ENCODE assay signal across 20 mouse cellular contexts in the genomic region with DNA sequence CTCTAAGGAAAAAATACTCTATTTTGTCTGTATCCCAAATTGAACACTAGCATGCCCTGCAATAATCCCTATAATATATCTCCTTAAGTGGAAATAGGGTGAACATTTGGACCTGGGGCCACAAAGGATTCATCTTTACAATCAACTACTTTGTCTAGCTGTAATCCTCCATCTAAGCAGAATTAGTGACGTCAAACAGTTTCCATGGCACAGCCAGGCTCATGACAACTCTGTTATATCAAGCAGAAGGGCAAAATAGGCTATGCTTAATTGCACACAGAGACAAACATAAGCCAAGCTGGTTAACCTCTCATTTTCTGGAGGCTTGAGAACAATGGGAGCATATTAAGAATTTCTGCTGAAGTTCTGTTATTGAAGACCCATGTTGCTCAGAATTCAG. TPM values are rescaled to one million over a fixed set of nuclear protein-coding genes. Genes with fewer than 3 reads are reported as not detected.
A peak's percentile ranks its signal among the peaks of the same experiment; 100 is the strongest.
DNase-seq lines count a peak whose midpoint lies in the region; ATAC-seq lines count a peak whose summit lies in the region.
"Had no signal": no experiment of that assay in that cellular context is flagged by ENCODE, and none has a peak within 500 bp of the region (broad histone marks: within the 10 kb centered on the region; RNA-seq: fewer than 3 reads in every experiment).

No protein-coding gene starts in this region.

- DNase-seq in forebrain, embryonic 11.5 days (ENCODE audit: low spot score), result no peak
- DNase-seq in Muller cell, postnatal 12 days (ENCODE audit: inconsistent ontology term), result peak; percentile 72
- DNase-seq in hindbrain, embryonic 14.5 days (ENCODE audit: low spot score), result no peak
- DNase-seq in kidney, adult 9 months, result no peak
- DNase-seq in T-cell, adult 2 months (ENCODE audit: low spot score), result no peak
- no peak for DNase-seq in ovary, postnatal 10 days (ENCODE audit: low spot score)
- DNase-seq: adrenal gland, adult 2 months; cerebellum, adult 11 months; cerebellum, postnatal 36 days; gastrocnemius, postnatal 10 days; heart, adult 18-20 months; right cerebral cortex, postnatal 25 days; thymus, postnatal 14 days had no signal

- H3K36me3 ChIP-seq in forebrain, embryonic 13.5 days (ENCODE audit: poor library complexity, severe bottlenecking), result no peaks in the 10 kb centered on the region
- H3K36me3 ChIP-seq in forebrain, embryonic 11.5 days (ENCODE audit: control insufficient read depth, insufficient read depth, low read length), result no peaks in the 10 kb centered on the region
- H3K36me3 ChIP-seq in hindbrain, embryonic 14.5 days (replicated peaks; ENCODE audit: control insufficient read depth, insufficient read depth), result peaks cover 7% of the 10 kb centered on the region; the same call in 1 of the 2 replicates
- H3K36me3 ChIP-seq in neural tube, embryonic 15.5 days, result no peaks in the 10 kb centered on the region
- H3K36me3 ChIP-seq: heart, embryonic 15.5 days; liver, embryonic 15.5 days had no signal

- no peak overlapping the region for H3K4me2 ChIP-seq in forebrain, embryonic 13.5 days
- no peak overlapping the region for H3K4me2 ChIP-seq in forebrain, embryonic 11.5 days (ENCODE audit: low read depth, low read length, severe bottlenecking)
- H3K4me2 ChIP-seq in hindbrain, embryonic 14.5 days (replicated peaks), result no peak overlapping the region
- no peak overlapping the region for H3K4me2 ChIP-seq in neural tube, embryonic 15.5 days
- H3K4me2 ChIP-seq: heart, embryonic 15.5 days; liver, embryonic 15.5 days had no signal

- H3K27me3 ChIP-seq in forebrain, embryonic 13.5 days, result no peaks in the 10 kb centered on the region
- H3K27me3 ChIP-seq in forebrain, embryonic 11.5 days (ENCODE audit: control insufficient read depth, insufficient read depth, low read length), result no peaks in the 10 kb centered on the region
- H3K27me3 ChIP-seq in hindbrain, embryonic 14.5 days (ENCODE audit: control insufficient read depth, insufficient read depth, low read length), result no peaks in the 10 kb centered on the region
- no peaks in the 10 kb centered on the region for H3K27me3 ChIP-seq in neural tube, embryonic 15.5 days (replicated peaks)
- H3K27me3 ChIP-seq: heart, embryonic 15.5 days; liver, embryonic 15.5 days had no signal

- no peaks in the 10 kb centered on the region for H3K9me3 ChIP-seq in forebrain, embryonic 13.5 days (replicated peaks)
- no peaks in the 10 kb centered on the region for H3K9me3 ChIP-seq in forebrain, embryonic 11.5 days (ENCODE audit: control insufficient read depth, low read length)
- H3K9me3 ChIP-seq in hindbrain, embryonic 14.5 days (ENCODE audit: control insufficient read depth, low read length), result no peaks in the 10 kb centered on the region
- H3K9me3 ChIP-seq in neural tube, embryonic 15.5 days (replicated peaks), result no peaks in the 10 kb centered on the region
- H3K9me3 ChIP-seq: heart, embryonic 15.5 days; liver, embryonic 15.5 days had no signal

- peak overlapping the region; percentile 83 for H3K27ac ChIP-seq in forebrain, embryonic 13.5 days
- H3K27ac ChIP-seq in forebrain, embryonic 11.5 days (ENCODE audit: low read depth, low read length), result no peak overlapping the region
- H3K27ac ChIP-seq in hindbrain, embryonic 14.5 days, result peak overlapping the region; percentile 79
- peak overlapping the region; percentile 42 for H3K27ac ChIP-seq in neural tube, embryonic 15.5 days (replicated peaks)
- H3K27ac ChIP-seq: heart, embryonic 15.5 days; kidney, postnatal 0 days; liver, embryonic 15.5 days had no signal

- 21% methylated on average over 1 of the region's 1 CpGs for WGBS in forebrain, embryonic 13.5 days
- 45% methylated on average over 1 of the region's 1 CpGs for WGBS in forebrain, embryonic 11.5 days
- 37% methylated on average over 1 of the region's 1 CpGs for WGBS in hindbrain, embryonic 14.5 days
- 45% methylated on average over 1 of the region's 1 CpGs for WGBS in neural tube, embryonic 15.5 days

- ATAC-seq in forebrain, embryonic 13.5 days, result no peak
- ATAC-seq in forebrain, embryonic 11.5 days (replicated peaks; ENCODE audit: low FRiP score), result no peak
- ATAC-seq in hindbrain, embryonic 14.5 days (ENCODE audit: low FRiP score), result no peak
- ATAC-seq in neural tube, embryonic 15.5 days (ENCODE audit: low FRiP score), result no peak
- ATAC-seq: lung, postnatal 0 days had no signal

- peaks cover 52% of the 10 kb centered on the region for H3K4me1 ChIP-seq in forebrain, embryonic 13.5 days
- no peaks in the 10 kb centered on the region for H3K4me1 ChIP-seq in forebrain, embryonic 11.5 days (replicated peaks; ENCODE audit: control insufficient read depth, insufficient read depth, low read length)
- H3K4me1 ChIP-seq in hindbrain, embryonic 14.5 days (replicated peaks; ENCODE audit: control insufficient read depth, insufficient read depth, low read length), result peaks cover 39% of the 10 kb centered on the region
- peaks cover 38% of the 10 kb centered on the region for H3K4me1 ChIP-seq in neural tube, embryonic 15.5 days
- H3K4me1 ChIP-seq: liver, embryonic 15.5 days had no signal

- no peak overlapping the region for H3K4me3 ChIP-seq in forebrain, embryonic 13.5 days
- H3K4me3 ChIP-seq in forebrain, embryonic 11.5 days (ENCODE audit: low read depth, low read length), result no peak overlapping the region
- no peak overlapping the region for H3K4me3 ChIP-seq in hindbrain, embryonic 14.5 days (replicated peaks; ENCODE audit: low read length)
- H3K4me3 ChIP-seq in neural tube, embryonic 15.5 days (replicated peaks), result no peak overlapping the region
- H3K4me3 ChIP-seq: heart, embryonic 15.5 days; liver, embryonic 15.5 days had no signal

- 0 out of 2 replicates have a peak overlapping the region, but pooled peaks have one; percentile 2 for H3K9ac ChIP-seq in forebrain, embryonic 13.5 days
- H3K9ac ChIP-seq in forebrain, embryonic 11.5 days (ENCODE audit: low read length), result no peak overlapping the region
- 0 out of 2 replicates have a peak overlapping the region, but pooled peaks have one; percentile 34 for H3K9ac ChIP-seq in hindbrain, embryonic 14.5 days
- no peak overlapping the region for H3K9ac ChIP-seq in neural tube, embryonic 15.5 days (replicated peaks)
- H3K9ac ChIP-seq: heart, embryonic 15.5 days; liver, embryonic 15.5 days had no signal

RNA-seq across cellular contexts. Expression of gene Alkbh3, which starts 37.7 kb away (rescaled TPM):
- polyA plus RNA-seq in forebrain, embryonic 13.5 days (2015; fragmentation: Nextera tagmentation; extraction: Ambion mirVana), result 51.8 and 53.2 TPM in 2 replicates
- 51.4 and 51.9 TPM in 2 replicates for polyA plus RNA-seq in forebrain, embryonic 11.5 days (2014; fragmentation: Nextera tagmentation; extraction: Ambion mirVana)
- polyA plus RNA-seq in hindbrain, embryonic 14.5 days (2014; fragmentation: Nextera tagmentation; extraction: Ambion mirVana), result 43.2 and 52.6 TPM in 2 replicates
- polyA plus RNA-seq in neural tube, embryonic 15.5 days (2015; fragmentation: Nextera tagmentation; extraction: Ambion mirVana), result 44.4 and 47.2 TPM in 2 replicates

RNA-seq across cellular contexts. Expression of gene Gm27027, which starts 52.1 kb away (rescaled TPM):
- not detected in 2 replicates for polyA plus RNA-seq in forebrain, embryonic 13.5 days (2015; fragmentation: Nextera tagmentation; extraction: Ambion mirVana)
- not detected in 2 replicates for polyA plus RNA-seq in forebrain, embryonic 11.5 days (2014; fragmentation: Nextera tagmentation; extraction: Ambion mirVana)
- polyA plus RNA-seq in hindbrain, embryonic 14.5 days (2014; fragmentation: Nextera tagmentation; extraction: Ambion mirVana), result not detected in 2 replicates
- polyA plus RNA-seq in neural tube, embryonic 15.5 days (2015; fragmentation: Nextera tagmentation; extraction: Ambion mirVana), result not detected in 2 replicates
- polyA plus RNA-seq: adrenal gland, adult 2 months; frontal cortex, adult 2 months; heart, embryonic 15.5 days; kidney, postnatal 0 days; liver, embryonic 15.5 days; lung, postnatal 0 days had no signal

Comparison
In these comparisons a context has a peak if more than half of its experiments do, and no peak if none do; other contexts are left out.
1. H3K9ac ChIP-seq: peak in forebrain, embryonic 13.5 days (single experiment) and hindbrain, embryonic 14.5 days (single experiment); none in forebrain, embryonic 11.5 days (single experiment) and neural tube, embryonic 15.5 days (single experiment).